Comparison of ENCODE assay signal across 29 mouse cellular contexts in the genomic region with DNA sequence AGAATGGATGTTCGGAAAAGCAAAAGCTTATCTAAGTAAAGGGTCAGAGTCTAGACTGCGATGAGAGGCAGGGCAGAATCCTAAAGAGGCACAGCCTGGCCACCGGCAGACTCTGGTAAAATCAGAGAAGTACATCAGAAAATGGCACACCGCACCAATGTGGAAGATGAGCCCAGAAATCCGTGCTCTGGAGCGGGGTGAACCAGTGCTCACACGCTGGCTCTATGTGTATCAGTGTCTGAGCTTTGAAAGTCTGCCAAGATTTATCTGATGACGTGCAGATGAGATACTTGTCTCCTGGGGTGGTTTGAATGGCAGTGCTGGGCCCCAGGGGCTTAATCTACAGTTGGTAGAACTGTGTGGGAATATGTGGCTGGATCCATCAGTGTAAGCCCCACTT. TPM values are rescaled to one million over a fixed set of nuclear protein-coding genes. Genes with fewer than 3 reads are reported as not detected.
DNase-seq lines count a peak whose midpoint lies in the region; ATAC-seq and TF ChIP-seq lines count a peak whose summit lies in the region.
"Had no signal": no experiment of that assay in that cellular context is flagged by ENCODE, and none has a peak within 500 bp of the region (broad histone marks: within the 10 kb centered on the region; RNA-seq: fewer than 3 reads in every experiment).

No protein-coding gene starts in this region.

- no peak for TF ChIP-seq EP300 in liver, postnatal 0 days (IDR thresholded peaks at IDR 0.05; ENCODE audit: low read depth)

- no peaks in the 10 kb centered on the region for H3K36me3 ChIP-seq in forebrain, postnatal 0 days (ENCODE audit: insufficient read depth)
- no peaks in the 10 kb centered on the region for H3K36me3 ChIP-seq in forebrain, embryonic 12.5 days (replicated peaks)
- H3K36me3 ChIP-seq in liver, postnatal 0 days (replicated peaks; ENCODE audit: insufficient read depth, low read length) = no peaks in the 10 kb centered on the region
- no peaks in the 10 kb centered on the region for H3K36me3 ChIP-seq in liver, embryonic 11.5 days (ENCODE audit: control insufficient read depth, insufficient read depth, low read length)
- no peaks in the 10 kb centered on the region for H3K36me3 ChIP-seq in midbrain, postnatal 0 days (ENCODE audit: insufficient read depth, low read length)
- no peaks in the 10 kb centered on the region for H3K36me3 ChIP-seq in midbrain, embryonic 16.5 days (ENCODE audit: control insufficient read depth, insufficient read depth, low read length)
- H3K36me3 ChIP-seq in intestine, postnatal 0 days (ENCODE audit: control insufficient read depth, insufficient read depth) = no peaks in the 10 kb centered on the region
- H3K36me3 ChIP-seq: hindbrain, embryonic 15.5 days; midbrain, embryonic 12.5 days had no signal

- H3K4me1 ChIP-seq in forebrain, postnatal 0 days (ENCODE audit: insufficient read depth) = no peaks in the 10 kb centered on the region
- no peaks in the 10 kb centered on the region for H3K4me1 ChIP-seq in forebrain, embryonic 12.5 days
- H3K4me1 ChIP-seq in liver, postnatal 0 days (ENCODE audit: insufficient read depth) = peaks cover 4% of the 10 kb centered on the region
- peaks cover 7% of the 10 kb centered on the region; the same call in 1 of the 2 replicates for H3K4me1 ChIP-seq in liver, embryonic 11.5 days (replicated peaks; ENCODE audit: control insufficient read depth, insufficient read depth, low read length)
- no peaks in the 10 kb centered on the region for H3K4me1 ChIP-seq in midbrain, postnatal 0 days (ENCODE audit: insufficient read depth, low read length)
- H3K4me1 ChIP-seq in midbrain, embryonic 16.5 days (ENCODE audit: control insufficient read depth, insufficient read depth, low read length) = no peaks in the 10 kb centered on the region
- H3K4me1 ChIP-seq in intestine, postnatal 0 days (replicated peaks; ENCODE audit: control insufficient read depth, insufficient read depth, low read length) = peaks cover 6% of the 10 kb centered on the region; the same call in 1 of the 2 replicates
- H3K4me1 ChIP-seq: hindbrain, embryonic 15.5 days; midbrain, embryonic 12.5 days had no signal

- TF ChIP-seq CTCF in forebrain, postnatal 0 days (IDR thresholded peaks at IDR 0.05; ENCODE audit: low read depth) = no peak
- TF ChIP-seq CTCF in liver, postnatal 0 days (IDR thresholded peaks at IDR 0.05; ENCODE audit: low read depth) = no peak
- no peak for TF ChIP-seq CTCF in midbrain, postnatal 0 days (IDR thresholded peaks at IDR 0.05)
- TF ChIP-seq CTCF in intestine, postnatal 0 days (IDR thresholded peaks at IDR 0.05; ENCODE audit: low read depth) = no peak

- DNase-seq in forebrain, postnatal 0 days = no peak
- DNase-seq in liver, postnatal 0 days = no peak
- DNase-seq in liver, embryonic 11.5 days (ENCODE audit: low spot score) = no peak
- peak; percentile 11 for DNase-seq in midbrain, postnatal 0 days (ENCODE audit: low spot score)
- DNase-seq: adrenal gland, adult 8-10 months; cerebellum, adult 9-10 months; gastrocnemius, postnatal 36 days; kidney, adult 11 months; kidney, postnatal 4 days; layer of hippocampus, adult 9-11 months had no signal

- H3K27ac ChIP-seq in forebrain, postnatal 0 days (ENCODE audit: low read depth, low read length) = no peak overlapping the region
- no peak overlapping the region for H3K27ac ChIP-seq in forebrain, embryonic 12.5 days
- peak overlapping the region; percentile 51; the same call in 1 of the 2 replicates for H3K27ac ChIP-seq in liver, postnatal 0 days (ENCODE audit: low read depth)
- H3K27ac ChIP-seq in liver, embryonic 11.5 days (ENCODE audit: low read depth, low read length) = no peak overlapping the region
- no peak overlapping the region for H3K27ac ChIP-seq in midbrain, postnatal 0 days (ENCODE audit: low read depth, low read length)
- no peak overlapping the region for H3K27ac ChIP-seq in midbrain, embryonic 16.5 days (ENCODE audit: low read length)
- H3K27ac ChIP-seq in intestine, postnatal 0 days (ENCODE audit: low read depth, low read length) = no peak overlapping the region
- H3K27ac ChIP-seq: hindbrain, embryonic 15.5 days; left cerebral cortex, adult 2 months; midbrain, embryonic 12.5 days had no signal

- no peak overlapping the region for H3K4me3 ChIP-seq in forebrain, postnatal 0 days (ENCODE audit: low read depth, low read length)
- H3K4me3 ChIP-seq in forebrain, embryonic 12.5 days (replicated peaks) = no peak overlapping the region
- no peak overlapping the region for H3K4me3 ChIP-seq in liver, postnatal 0 days (ENCODE audit: low read depth, low read length)
- H3K4me3 ChIP-seq in liver, embryonic 11.5 days (ENCODE audit: low read depth, low read length) = no peak overlapping the region
- H3K4me3 ChIP-seq in midbrain, postnatal 0 days (ENCODE audit: low read depth, low read length) = no peak overlapping the region
- no peak overlapping the region for H3K4me3 ChIP-seq in midbrain, embryonic 16.5 days (ENCODE audit: low read depth, low read length)
- no peak overlapping the region for H3K4me3 ChIP-seq in intestine, postnatal 0 days (ENCODE audit: low read depth, low read length)
- H3K4me3 ChIP-seq: hindbrain, embryonic 15.5 days; left cerebral cortex, adult 2 months; midbrain, embryonic 12.5 days had no signal

- no peaks in the 10 kb centered on the region for H3K27me3 ChIP-seq in forebrain, postnatal 0 days (ENCODE audit: insufficient read depth, low read length)
- no peaks in the 10 kb centered on the region for H3K27me3 ChIP-seq in forebrain, embryonic 12.5 days
- H3K27me3 ChIP-seq in liver, postnatal 0 days (ENCODE audit: insufficient read depth, low read length) = no peaks in the 10 kb centered on the region
- no peaks in the 10 kb centered on the region for H3K27me3 ChIP-seq in liver, embryonic 11.5 days (replicated peaks; ENCODE audit: control insufficient read depth, insufficient read depth, low read length)
- H3K27me3 ChIP-seq in midbrain, postnatal 0 days (ENCODE audit: insufficient read depth, low read length) = no peaks in the 10 kb centered on the region
- no peaks in the 10 kb centered on the region for H3K27me3 ChIP-seq in midbrain, embryonic 16.5 days (ENCODE audit: control insufficient read depth, insufficient read depth, low read depth, low read length)
- no peaks in the 10 kb centered on the region for H3K27me3 ChIP-seq in intestine, postnatal 0 days (replicated peaks; ENCODE audit: control insufficient read depth, insufficient read depth, low read length)
- H3K27me3 ChIP-seq: hindbrain, embryonic 15.5 days had no signal

- ATAC-seq in forebrain, postnatal 0 days = peak; percentile 42; the same call in 1 of the 2 replicates
- no peak for ATAC-seq in forebrain, embryonic 12.5 days (ENCODE audit: low FRiP score)
- ATAC-seq in liver, postnatal 0 days = peak; percentile 8; the same call in 1 of the 2 replicates
- no peak for ATAC-seq in liver, embryonic 11.5 days (replicated peaks; ENCODE audit: low FRiP score)
- no peak for ATAC-seq in midbrain, postnatal 0 days (ENCODE audit: low FRiP score)
- ATAC-seq in midbrain, embryonic 16.5 days = no peak
- ATAC-seq in intestine, postnatal 0 days = no peak
- no peak for ATAC-seq in cerebellum, adult (ENCODE audit: insufficient number of reproducible peaks, low FRiP score, low TSS enrichment)
- ATAC-seq: lung, postnatal 0 days had no signal

- no peaks in the 10 kb centered on the region for H3K9me3 ChIP-seq in forebrain, postnatal 0 days (ENCODE audit: low read length)
- H3K9me3 ChIP-seq in forebrain, embryonic 12.5 days = no peaks in the 10 kb centered on the region
- H3K9me3 ChIP-seq in liver, postnatal 0 days (ENCODE audit: low read length) = no peaks in the 10 kb centered on the region
- no peaks in the 10 kb centered on the region for H3K9me3 ChIP-seq in liver, embryonic 11.5 days (ENCODE audit: control insufficient read depth, low read length)
- no peaks in the 10 kb centered on the region for H3K9me3 ChIP-seq in midbrain, postnatal 0 days (ENCODE audit: low read length)
- H3K9me3 ChIP-seq in midbrain, embryonic 16.5 days (replicated peaks; ENCODE audit: control insufficient read depth, low read length, poor library complexity, severe bottlenecking) = no peaks in the 10 kb centered on the region
- no peaks in the 10 kb centered on the region for H3K9me3 ChIP-seq in intestine, postnatal 0 days (ENCODE audit: control insufficient read depth)
- H3K9me3 ChIP-seq: hindbrain, embryonic 15.5 days; midbrain, embryonic 12.5 days had no signal

- WGBS in forebrain, postnatal 0 days = 64% methylated on average over 8 of the region's 8 CpGs
- 83% methylated on average over 8 of the region's 8 CpGs for WGBS in forebrain, embryonic 12.5 days
- WGBS in liver, postnatal 0 days (ENCODE audit: insufficient replicate concordance) = 62% methylated on average over 8 of the region's 8 CpGs
- 73% methylated on average over 8 of the region's 8 CpGs for WGBS in liver, embryonic 11.5 days
- 69% methylated on average over 8 of the region's 8 CpGs for WGBS in midbrain, postnatal 0 days
- WGBS in midbrain, embryonic 16.5 days = 70% methylated on average over 8 of the region's 8 CpGs
- WGBS in intestine, postnatal 0 days = 42% methylated on average over 8 of the region's 8 CpGs

- no peak overlapping the region for H3K4me2 ChIP-seq in forebrain, postnatal 0 days (ENCODE audit: low read depth)
- no peak overlapping the region for H3K4me2 ChIP-seq in forebrain, embryonic 12.5 days
- H3K4me2 ChIP-seq in liver, postnatal 0 days (ENCODE audit: low read depth, low read length) = no peak overlapping the region
- H3K4me2 ChIP-seq in liver, embryonic 11.5 days = no peak overlapping the region
- no peak overlapping the region for H3K4me2 ChIP-seq in midbrain, postnatal 0 days (ENCODE audit: low read depth, low read length, poor library complexity, severe bottlenecking)
- H3K4me2 ChIP-seq in midbrain, embryonic 16.5 days (ENCODE audit: low read length) = no peak overlapping the region
- 0 out of 2 replicates have a peak overlapping the region, but pooled peaks have one; percentile 21 for H3K4me2 ChIP-seq in intestine, postnatal 0 days (replicated peaks; ENCODE audit: low read depth)
- H3K4me2 ChIP-seq: hindbrain, embryonic 15.5 days; midbrain, embryonic 12.5 days had no signal

- no peak overlapping the region for H3K9ac ChIP-seq in forebrain, postnatal 0 days
- no peak overlapping the region for H3K9ac ChIP-seq in forebrain, embryonic 12.5 days
- no peak overlapping the region for H3K9ac ChIP-seq in liver, postnatal 0 days (replicated peaks)
- H3K9ac ChIP-seq in liver, embryonic 11.5 days (ENCODE audit: low read depth, low read length) = no peak overlapping the region
- no peak overlapping the region for H3K9ac ChIP-seq in midbrain, postnatal 0 days (replicated peaks; ENCODE audit: low read length, poor library complexity, severe bottlenecking)
- no peak overlapping the region for H3K9ac ChIP-seq in midbrain, embryonic 16.5 days (ENCODE audit: low read depth, low read length)
- H3K9ac ChIP-seq in intestine, postnatal 0 days (ENCODE audit: low read depth, low read length) = no peak overlapping the region
- H3K9ac ChIP-seq: hindbrain, embryonic 15.5 days; midbrain, embryonic 12.5 days had no signal

RNA-seq across cellular contexts. Expression of a gene that starts 4.6 kb away (rescaled TPM):
- total RNA-seq in forebrain, postnatal 0 days (2014; rRNA removed) = not detected in 2 replicates
- not detected in 2 replicates for polyA plus RNA-seq in forebrain, postnatal 0 days (2015; fragmentation: Nextera tagmentation; extraction: Ambion mirVana)
- polyA plus RNA-seq in forebrain, embryonic 12.5 days (2016; fragmentation: Nextera tagmentation; extraction: Ambion mirVana) = not detected in 2 replicates
- polyA plus RNA-seq in liver, postnatal 0 days (2015; fragmentation: Nextera tagmentation; extraction: Ambion mirVana) = not detected in 2 replicates
- polyA plus RNA-seq in liver, embryonic 11.5 days (2014; fragmentation: Nextera tagmentation; extraction: Ambion mirVana) = not detected in 2 replicates
- not detected in 2 replicates for total RNA-seq in midbrain, postnatal 0 days (2014; rRNA removed)
- not detected in 2 replicates for polyA plus RNA-seq in midbrain, postnatal 0 days (2015; fragmentation: Nextera tagmentation; extraction: Ambion mirVana)
- not detected in 2 replicates for polyA plus RNA-seq in midbrain, embryonic 16.5 days (2015; fragmentation: Nextera tagmentation; extraction: Ambion mirVana)
- not detected in 2 replicates for polyA plus RNA-seq in intestine, postnatal 0 days (2015; fragmentation: Nextera tagmentation; extraction: Ambion mirVana)
- total RNA-seq: gastrocnemius, postnatal 36 days; heart, adult 8-10 months; heart, postnatal 25 days; left cerebral cortex, adult 2 months; left cerebral cortex, postnatal 36 days; megakaryocyte progenitor cell, adult 5-6 weeks; MEL had no signal
- polyA plus RNA-seq: C2C12; heart, embryonic 14.5 days; hindbrain, embryonic 15.5 days; kidney, embryonic 16.5 days; limb, embryonic 14.5 days; lung, postnatal 0 days; midbrain, embryonic 12.5 days; neural tube, embryonic 14.5 days; testis, adult 2 months had no signal

RNA-seq across cellular contexts. Expression of a gene that starts 36.8 kb away (rescaled TPM):
- total RNA-seq in forebrain, postnatal 0 days (2014; rRNA removed) = 241 and 268 TPM in 2 replicates
- polyA plus RNA-seq in forebrain, postnatal 0 days (2015; fragmentation: Nextera tagmentation; extraction: Ambion mirVana) = 541 and 596 TPM in 2 replicates
- polyA plus RNA-seq in forebrain, embryonic 12.5 days (2016; fragmentation: Nextera tagmentation; extraction: Ambion mirVana) = 356 and 369 TPM in 2 replicates
- 238 and 254 TPM in 2 replicates for polyA plus RNA-seq in liver, postnatal 0 days (2015; fragmentation: Nextera tagmentation; extraction: Ambion mirVana)
- 375 and 384 TPM in 2 replicates for polyA plus RNA-seq in liver, embryonic 11.5 days (2014; fragmentation: Nextera tagmentation; extraction: Ambion mirVana)
- total RNA-seq in midbrain, postnatal 0 days (2014; rRNA removed) = 149 and 183 TPM in 2 replicates
- 442 and 464 TPM in 2 replicates for polyA plus RNA-seq in midbrain, postnatal 0 days (2015; fragmentation: Nextera tagmentation; extraction: Ambion mirVana)
- polyA plus RNA-seq in midbrain, embryonic 16.5 days (2015; fragmentation: Nextera tagmentation; extraction: Ambion mirVana) = 434 and 444 TPM in 2 replicates
- polyA plus RNA-seq in intestine, postnatal 0 days (2015; fragmentation: Nextera tagmentation; extraction: Ambion mirVana) = 528 and 529 TPM in 2 replicates

RNA-seq across cellular contexts. Expression of a gene that starts 45.3 kb away (rescaled TPM):
- total RNA-seq in forebrain, postnatal 0 days (2014; rRNA removed) = 0.48 TPM in 1 of 2 replicates, not detected in the other
- 0.05 TPM in 1 of 2 replicates, not detected in the other for polyA plus RNA-seq in forebrain, postnatal 0 days (2015; fragmentation: Nextera tagmentation; extraction: Ambion mirVana)
- 0.14 TPM in 1 of 2 replicates, not detected in the other for polyA plus RNA-seq in forebrain, embryonic 12.5 days (2016; fragmentation: Nextera tagmentation; extraction: Ambion mirVana)
- polyA plus RNA-seq in liver, postnatal 0 days (2015; fragmentation: Nextera tagmentation; extraction: Ambion mirVana) = 2.5 and 3.2 TPM in 2 replicates
- 0.47 and 0.70 TPM in 2 replicates for polyA plus RNA-seq in liver, embryonic 11.5 days (2014; fragmentation: Nextera tagmentation; extraction: Ambion mirVana)
- 0.38 TPM in 1 of 2 replicates, not detected in the other for total RNA-seq in midbrain, postnatal 0 days (2014; rRNA removed)
- 0.05 and 0.16 TPM in 2 replicates for polyA plus RNA-seq in midbrain, postnatal 0 days (2015; fragmentation: Nextera tagmentation; extraction: Ambion mirVana)
- 0.08 and 0.09 TPM in 2 replicates for polyA plus RNA-seq in midbrain, embryonic 16.5 days (2015; fragmentation: Nextera tagmentation; extraction: Ambion mirVana)
- 0.07 TPM in 2 replicates for polyA plus RNA-seq in intestine, postnatal 0 days (2015; fragmentation: Nextera tagmentation; extraction: Ambion mirVana)
- total RNA-seq: gastrocnemius, postnatal 36 days; left cerebral cortex, adult 2 months had no signal
- polyA plus RNA-seq: heart, embryonic 14.5 days; testis, adult 2 months had no signal

Comparison
In these comparisons a context has a peak if more than half of its experiments do, and no peak if none do; other contexts are left out.
1. ATAC-seq: peak in forebrain, postnatal 0 days (single experiment) and liver, postnatal 0 days (single experiment); none in forebrain, embryonic 12.5 days (single experiment), liver, embryonic 11.5 days (single experiment), midbrain, postnatal 0 days (single experiment), midbrain, embryonic 16.5 days (single experiment), intestine, postnatal 0 days (single experiment) and cerebellum, adult (single experiment).